Mouse (Mus musculus) stomach, adult 2 months (tissue): Measurements from ENCODE around the gene Mfsd8. TPM values are rescaled to one million over a fixed set of nuclear protein-coding genes. Genes with fewer than 3 reads are reported as not detected.

Experiments used
- polyA plus RNA-seq: library from polyadenylated mRNA; depleted of rRNA; stranded (reverse); fragments of >200 nt; gene quantifications from 2 replicates; pipeline ENCODE4 v1.2.3, GENCODE M21; 2012; rRNA removed

Gene Mfsd8
- 0.27 and 0.68 TPM in 2 replicates for polyA plus RNA-seq

GRCm38 (mm10) chr3:40846473-40846956, at the start of gene Mfsd8:
Gene Mfsd8, minus strand, starts transcription at chr3:40846886.

GRCm38 (mm10) chr3:40846957-40847017, 101 bp upstream of the Mfsd8 start, which contains the start of gene Abhd18:
Gene Abhd18, plus strand, starts transcription at chr3:40846970.

GRCm38 (mm10) chr3:40799530-40800372, 46.9 kb downstream of the Mfsd8 start, which contains the start of gene Plk4:
Gene Plk4, plus strand, starts transcription at chr3:40800019.

Other genes with a start within 250 kb of the Mfsd8 start
- not detected in 2 replicates for gene Slc25a31, start 138.0 kb downstream of the Mfsd8 start, polyA plus RNA-seq
- 6.0 and 7.0 TPM in 2 replicates for gene Hspa4l, start 102.4 kb downstream of the Mfsd8 start, polyA plus RNA-seq
- 1.3 and 1.4 TPM in 2 replicates for gene Plk4, start 46.9 kb downstream of the Mfsd8 start, polyA plus RNA-seq
- gene Abhd18, start 84 bp upstream of the Mfsd8 start, polyA plus RNA-seq, result 0.16 and 0.39 TPM in 2 replicates
- not detected in 2 replicates for gene 1700034I23Rik, start 55.7 kb upstream of the Mfsd8 start, polyA plus RNA-seq
- 2.9 and 4.5 TPM in 2 replicates for gene Larp1b, start 102.9 kb upstream of the Mfsd8 start, polyA plus RNA-seq
- 4.6 and 6.3 TPM in 2 replicates for gene Pgrmc2, start 236.2 kb upstream of the Mfsd8 start, polyA plus RNA-seq